Comparison of ENCODE assay signal across 30 mouse cellular contexts in the genomic region with DNA sequence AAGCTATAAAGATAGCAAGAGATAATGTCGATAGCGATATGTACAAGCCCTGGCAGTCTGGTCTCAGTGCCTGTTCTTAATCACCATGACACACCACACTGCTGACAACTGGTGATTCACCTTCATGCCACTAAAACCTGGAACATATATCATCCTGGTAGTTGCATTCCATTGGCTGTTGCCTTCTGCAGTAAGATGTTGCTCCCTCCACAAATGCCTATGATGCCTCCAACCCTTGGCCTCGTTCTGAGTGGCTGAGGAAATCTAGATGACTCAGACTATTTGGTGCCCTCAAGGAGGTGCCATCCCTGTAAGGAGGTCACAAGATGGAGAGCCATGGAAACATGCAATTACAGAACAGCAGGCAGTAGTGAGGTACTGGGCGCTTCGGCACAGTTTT. TPM values are rescaled to one million over a fixed set of nuclear protein-coding genes. Genes with fewer than 3 reads are reported as not detected.
DNase-seq lines count a peak whose midpoint lies in the region; ATAC-seq and TF ChIP-seq lines count a peak whose summit lies in the region.
"Had no signal": no experiment of that assay in that cellular context is flagged by ENCODE, and none has a peak within 500 bp of the region (broad histone marks: within the 10 kb centered on the region; RNA-seq: fewer than 3 reads in every experiment).

No protein-coding gene starts in this region.

- no peak for TF ChIP-seq EP300 in lung, postnatal 0 days (IDR thresholded peaks at IDR 0.05)

- no peaks in the 10 kb centered on the region for H3K79me2 ChIP-seq in C2C12 (ENCODE audit: control insufficient read depth, insufficient read depth)

- no peaks in the 10 kb centered on the region for H3K79me3 ChIP-seq in C2C12 (ENCODE audit: low read depth)

- 85% methylated on average over 5 of the region's 5 CpGs for WGBS in lung, postnatal 0 days

- H3K9ac ChIP-seq in lung, postnatal 0 days (replicated peaks; ENCODE audit: low read depth), result no peak overlapping the region
- H3K9ac ChIP-seq: embryonic facial prominence, embryonic 13.5 days; forebrain, embryonic 12.5 days; forebrain, embryonic 15.5 days; heart, embryonic 12.5 days; heart, embryonic 15.5 days; hindbrain, embryonic 14.5 days had no signal

- H3K4me2 ChIP-seq in lung, postnatal 0 days (replicated peaks; ENCODE audit: low read depth, low read length), result no peak overlapping the region
- H3K4me2 ChIP-seq: embryonic facial prominence, embryonic 13.5 days; forebrain, embryonic 12.5 days; forebrain, embryonic 15.5 days; heart, embryonic 12.5 days; heart, embryonic 15.5 days; hindbrain, embryonic 14.5 days had no signal

- H3K27ac ChIP-seq in lung, postnatal 0 days (ENCODE audit: low read length), result no peak overlapping the region
- H3K27ac ChIP-seq: embryonic facial prominence, embryonic 10.5 days; embryonic facial prominence, embryonic 13.5 days; forebrain, embryonic 12.5 days; forebrain, embryonic 15.5 days; heart, embryonic 15.5 days; hindbrain, embryonic 14.5 days; hindbrain, postnatal 0 days had no signal

- ATAC-seq in lung, postnatal 0 days, result no peak
- ATAC-seq: forebrain, embryonic 15.5 days; hindbrain, postnatal 0 days; inflammation-experienced regulatory T-cells, adult 6 months; intestine, embryonic 16.5 days had no signal

- H3K4me3 ChIP-seq in C2C12 (ENCODE audit: insufficient read depth, poor library complexity, severe bottlenecking), result no peak overlapping the region
- no peak overlapping the region for H3K4me3 ChIP-seq in lung, postnatal 0 days (ENCODE audit: low read depth, low read length)
- H3K4me3 ChIP-seq: embryonic facial prominence, embryonic 10.5 days; embryonic facial prominence, embryonic 13.5 days; erythroblast, embryonic 14.5 days; forebrain, embryonic 12.5 days; forebrain, embryonic 15.5 days; heart, embryonic 12.5 days; heart, embryonic 15.5 days had no signal

- H3K9me3 ChIP-seq in lung, postnatal 0 days (ENCODE audit: low read length), result no peaks in the 10 kb centered on the region
- H3K9me3 ChIP-seq: embryonic facial prominence, embryonic 10.5 days; embryonic facial prominence, embryonic 13.5 days; forebrain, embryonic 12.5 days; forebrain, embryonic 15.5 days; heart, embryonic 12.5 days; heart, embryonic 15.5 days had no signal

- no peaks in the 10 kb centered on the region for H3K27me3 ChIP-seq in C2C12 (ENCODE audit: control insufficient read depth, insufficient read depth, insufficient read length)
- H3K27me3 ChIP-seq in lung, postnatal 0 days (replicated peaks; ENCODE audit: insufficient read depth, low read length), result no peaks in the 10 kb centered on the region
- H3K27me3 ChIP-seq: embryonic facial prominence, embryonic 13.5 days; forebrain, embryonic 12.5 days; forebrain, embryonic 15.5 days; heart, embryonic 12.5 days; heart, embryonic 15.5 days had no signal

- no peaks in the 10 kb centered on the region for H3K4me1 ChIP-seq in lung, postnatal 0 days (ENCODE audit: insufficient read depth, low read depth, low read length)
- H3K4me1 ChIP-seq: embryonic facial prominence, embryonic 10.5 days; embryonic facial prominence, embryonic 13.5 days; forebrain, embryonic 12.5 days; forebrain, embryonic 15.5 days; heart, embryonic 12.5 days; heart, embryonic 15.5 days had no signal

- TF ChIP-seq CTCF in C2C12 (IDR thresholded peaks at IDR 0.05; ENCODE audit: control insufficient read depth, insufficient read depth, insufficient read length), result no peak
- no peak for TF ChIP-seq CTCF in lung, postnatal 0 days (IDR thresholded peaks at IDR 0.05)

- DNase-seq in adrenal gland, postnatal 14 days, result peak; percentile 15
- DNase-seq in adrenal gland, adult 8-10 months, result no peak
- peak; percentile 95 for DNase-seq in 3T3-L1 (ENCODE audit: low read depth, low spot score)
- DNase-seq in adipocyte (ENCODE audit: low spot score), result peak; percentile 58
- no peak for DNase-seq in lung, postnatal 25 days (ENCODE audit: low spot score)
- DNase-seq in lung, postnatal 0 days (ENCODE audit: low spot score), result no peak
- no peak for DNase-seq in heart, postnatal 36 days
- DNase-seq: adrenal gland, postnatal 10 days; cerebellum, adult 11-12 months; cerebellum, adult 8-10 months; cerebellum, postnatal 10 days; cerebellum, postnatal 36 days; embryo, embryonic 11 days; gastrocnemius, postnatal 25 days; heart, adult 18-20 months; heart, postnatal 10 days; heart, postnatal 4 days; kidney, adult 18-20 months had no signal

- no peaks in the 10 kb centered on the region for H3K36me3 ChIP-seq in C2C12 (ENCODE audit: control insufficient read depth, insufficient read depth)
- no peaks in the 10 kb centered on the region for H3K36me3 ChIP-seq in lung, postnatal 0 days (ENCODE audit: insufficient read depth, low read length)
- H3K36me3 ChIP-seq: embryonic facial prominence, embryonic 10.5 days; embryonic facial prominence, embryonic 13.5 days; forebrain, embryonic 12.5 days; forebrain, embryonic 15.5 days; heart, embryonic 12.5 days; heart, embryonic 15.5 days had no signal

- H3ac ChIP-seq in C2C12 (ENCODE audit: control insufficient read depth, insufficient read length, low read depth), result no peak overlapping the region

- intact Hi-C loops in heart, postnatal 36 days (cut with DNase I), result no loop called here

TF ChIP-seq in C2C12, 6 proteins besides CTCF, POLR2A, EP300 and RAD21:
- peak; percentile 33 for TF ChIP-seq FOSL1 (IDR thresholded peaks at IDR 0.05; ENCODE audit: insufficient read depth, low read length, poor library complexity, severe bottlenecking)
- TF ChIP-seq MYOG (IDR thresholded peaks at IDR 0.05; ENCODE audit: control insufficient read depth, extremely low read depth, insufficient read length), result no peak
- peak; percentile 21 for TF ChIP-seq MAX (IDR thresholded peaks at IDR 0.05)
- TF ChIP-seq MYOD1 (IDR thresholded peaks at IDR 0.05; ENCODE audit: control insufficient read depth, insufficient read length, low read depth), result no peak
- no peak for TF ChIP-seq USF1 (IDR thresholded peaks at IDR 0.05; ENCODE audit: low read depth)

RNA-seq across cellular contexts. Expression of gene Tmem131, which starts 22.4 kb away (rescaled TPM):
- total RNA-seq in adrenal gland, postnatal 14 days (2021), result 45.7 and 48.2 TPM in 2 replicates
- total RNA-seq in adrenal gland, adult 8-10 months (2022), result 10 to 100 TPM; 38.4 to 51.7 (median 48.2) TPM
- polyA plus RNA-seq in C2C12 (2012; fragmentation: generic; extraction: Trizol), result 12.9 TPM
- 5.9 and 6.0 TPM in 2 replicates for polyA plus RNA-seq in lung, postnatal 0 days (2015; fragmentation: Nextera tagmentation; extraction: Ambion mirVana)
- total RNA-seq in heart, postnatal 36 days (2021), result 10 to 100 TPM; 32.9 to 35.9 TPM

Comparison
In these comparisons a context has a peak if more than half of its experiments do, and no peak if none do; other contexts are left out.
1. DNase-seq: peak in adrenal gland, postnatal 14 days (single experiment), 3T3-L1 (single experiment) and adipocyte (single experiment); none in adrenal gland, adult 8-10 months (single experiment), lung, postnatal 25 days (single experiment), lung, postnatal 0 days (single experiment) and heart, postnatal 36 days (0 of 2).